Mouse (Mus musculus) heart, adult 9 months (tissue): Measurements from ENCODE around the gene Fgfr2.

Experiments used
- DNase-seq, 2 experiments: peaks; one replicate each; pipeline ENCODE4 v3.0.0; 2022; ENCODE audit warnings: low spot score in 2 of 2

The Fgfr2 gene

DNA sequence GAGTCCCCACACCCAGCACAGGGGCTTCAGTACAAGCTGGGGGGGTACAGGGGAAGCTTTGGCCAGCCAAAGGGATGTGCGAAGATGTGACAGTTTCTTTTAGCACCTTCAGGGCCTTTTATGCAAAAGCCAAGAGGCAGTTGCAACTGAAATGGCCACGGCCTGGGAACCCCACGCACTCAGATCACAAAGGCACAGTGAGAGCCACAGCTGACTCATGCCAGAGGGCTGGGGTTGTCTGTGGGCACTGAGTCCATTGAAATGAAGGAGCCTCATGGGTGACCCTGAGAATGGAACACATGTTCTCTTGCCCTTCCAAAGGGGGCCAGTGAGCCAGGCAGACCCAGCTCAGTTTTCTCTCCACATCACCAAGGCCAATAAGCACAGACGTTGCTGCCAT, 114.5 kb downstream of the Fgfr2 start:
- DNase-seq = no peak

DNA sequence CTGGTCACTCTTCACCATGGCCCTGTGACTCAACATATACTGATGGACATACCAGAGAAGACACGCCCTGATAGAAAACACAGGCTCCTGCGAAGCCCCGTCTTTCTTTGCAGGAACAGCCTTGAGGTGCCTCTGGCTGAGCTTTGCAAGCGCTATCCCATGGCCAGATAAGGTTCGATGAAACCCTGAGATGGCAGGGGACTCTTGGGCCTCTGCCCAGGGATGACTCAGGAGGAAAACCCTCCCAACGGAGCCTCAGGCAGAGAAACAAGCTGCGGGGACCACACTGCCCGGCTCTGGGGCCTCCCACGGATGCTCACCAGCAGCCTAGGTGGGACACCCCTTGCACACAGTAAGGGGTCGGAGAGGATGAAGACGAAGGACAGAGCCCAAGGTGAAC, 115.8 kb downstream of the Fgfr2 start:
- peak in 1 of 2 experiments; percentile 27 for DNase-seq

GRCm38 (mm10) chr7:133005772-133006171, 117.4 kb downstream of the Fgfr2 start:
- no peak for DNase-seq

GRCm38 (mm10) chr7:133003421-133003820, 119.7 kb downstream of the Fgfr2 start:
- peak; percentile 76 to 82 for DNase-seq

DNA sequence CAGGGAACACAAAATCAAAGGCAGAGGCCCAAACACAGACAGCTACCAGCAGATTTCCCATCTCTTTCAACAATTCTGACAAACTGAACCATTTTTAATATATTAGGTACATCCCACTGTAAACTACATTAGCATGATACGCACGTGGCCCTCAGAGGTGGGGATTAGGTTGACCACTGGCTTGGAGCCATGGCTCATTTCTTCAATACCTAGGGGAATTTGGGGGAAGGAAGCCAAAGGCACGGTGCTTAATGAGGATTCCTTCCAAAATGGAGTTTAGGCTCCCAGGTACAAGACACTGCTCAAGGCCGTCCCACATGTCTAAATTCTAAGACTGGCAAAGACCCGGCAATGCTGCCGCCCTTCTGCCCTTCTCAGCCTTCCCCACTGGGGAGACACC, 120.9 kb downstream of the Fgfr2 start:
- no peak for DNase-seq

GRCm38 (mm10) chr7:133001388-133001787, 121.8 kb downstream of the Fgfr2 start:
- DNase-seq = no peak

DNA sequence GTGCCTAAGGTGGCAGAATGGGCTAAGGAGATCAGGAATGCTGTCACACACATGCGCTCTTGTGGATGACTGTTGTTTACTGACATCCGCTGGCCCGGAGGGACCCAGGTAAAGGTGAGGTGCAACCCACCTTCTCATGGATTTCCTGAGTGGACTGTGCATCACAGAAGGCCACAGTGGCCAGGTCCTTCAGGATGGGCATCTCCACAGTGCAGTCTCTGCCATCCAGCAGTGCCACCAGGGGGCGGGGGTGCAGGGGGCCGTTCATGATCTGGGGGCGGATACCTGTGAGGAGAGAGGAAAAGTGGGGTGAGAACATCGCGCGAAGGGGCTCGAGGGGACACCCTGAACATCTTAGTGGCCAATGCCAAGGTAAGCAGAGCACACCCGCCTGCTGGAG, 124.1 kb downstream of the Fgfr2 start:
- no peak for DNase-seq

DNA sequence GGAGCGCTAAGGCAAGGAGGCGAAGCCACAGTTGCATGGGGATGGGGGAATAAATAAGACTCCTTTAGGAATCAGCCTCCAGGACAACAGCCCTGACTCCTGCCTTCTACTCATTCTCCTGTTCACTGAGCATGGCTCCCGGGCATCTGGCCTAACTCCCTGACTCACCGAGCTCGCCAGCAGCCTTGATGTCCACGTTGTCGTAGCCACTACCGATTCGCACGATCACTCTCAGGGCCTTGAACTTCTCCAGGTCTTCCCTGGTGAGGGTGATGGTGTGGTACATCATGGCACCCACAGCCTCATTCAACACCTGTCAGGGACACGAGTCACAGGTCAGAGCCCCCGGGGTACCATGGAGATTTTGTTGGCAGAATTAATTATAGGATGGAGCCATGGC, 124.5 kb downstream of the Fgfr2 start:
- no peak for DNase-seq

GRCm38 (mm10) chr7:132996391-132996790, 126.8 kb downstream of the Fgfr2 start:
- DNase-seq = no peak

DNA sequence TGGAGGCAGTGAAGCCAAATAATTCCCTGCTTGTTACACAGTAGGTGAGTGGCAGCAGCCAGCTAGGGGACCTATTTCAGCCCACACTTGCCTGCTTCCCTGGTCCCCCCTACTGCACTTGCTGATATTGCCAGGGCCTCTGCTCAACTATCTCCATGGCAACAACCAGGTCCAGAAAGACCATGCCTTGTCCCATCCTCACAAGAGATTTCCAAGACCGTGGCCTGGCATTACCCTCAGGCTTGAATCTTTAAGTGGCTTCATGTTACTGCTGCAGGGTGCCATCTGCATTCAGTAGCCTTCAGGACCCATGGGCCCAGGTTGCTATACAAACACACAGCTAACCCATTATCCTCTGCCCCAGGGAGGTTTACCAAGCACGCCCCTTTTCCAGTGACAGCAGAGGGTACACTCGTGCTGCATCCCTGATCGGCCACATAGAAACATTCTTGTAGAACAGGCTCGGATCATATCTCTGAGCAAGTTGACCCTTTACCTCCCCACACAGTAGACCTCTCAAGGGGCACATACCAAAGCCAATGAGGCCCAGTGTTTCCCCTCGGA, 128.4 kb downstream of the Fgfr2 start:
- DNase-seq = no peak

GRCm38 (mm10) chr7:132994120-132994519, 129.0 kb downstream of the Fgfr2 start:
- DNase-seq = no peak

DNA sequence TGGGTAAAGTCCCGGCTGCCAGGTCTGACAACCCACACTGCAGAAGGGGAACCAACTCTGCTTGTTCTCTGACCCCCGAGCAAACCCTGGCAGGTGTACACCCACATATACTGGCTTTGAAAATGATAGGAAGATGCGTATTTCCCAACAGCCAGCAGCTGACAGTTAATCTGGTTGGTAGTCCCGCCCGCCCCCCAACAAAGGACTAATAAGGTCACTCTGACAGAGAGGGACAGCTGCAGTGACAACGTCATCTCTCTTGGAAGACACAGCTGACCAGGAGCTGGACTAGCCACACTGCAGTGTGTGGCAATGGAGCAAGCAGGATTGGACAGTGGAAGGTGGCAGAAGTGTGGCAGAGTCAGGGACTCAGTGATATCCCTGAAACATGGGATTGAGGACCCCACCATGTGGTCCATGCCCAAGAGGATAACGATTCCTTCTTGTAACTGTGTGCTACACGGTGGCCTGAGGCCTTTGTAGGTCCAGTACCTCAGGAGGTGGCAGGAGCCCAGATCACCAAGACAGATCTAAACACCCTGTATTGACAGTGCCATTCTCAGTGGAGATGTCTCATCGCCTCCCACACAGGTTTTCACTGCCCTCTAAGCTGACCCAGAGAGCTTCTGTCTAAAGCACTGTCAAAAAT, 130.1 kb downstream of the Fgfr2 start:
- DNase-seq = no peak

- DNase-seq = no peak
Observed at GRCm38 (mm10) chr7:132991240-132991900, 131.8 kb downstream of the Fgfr2 start.

DNA sequence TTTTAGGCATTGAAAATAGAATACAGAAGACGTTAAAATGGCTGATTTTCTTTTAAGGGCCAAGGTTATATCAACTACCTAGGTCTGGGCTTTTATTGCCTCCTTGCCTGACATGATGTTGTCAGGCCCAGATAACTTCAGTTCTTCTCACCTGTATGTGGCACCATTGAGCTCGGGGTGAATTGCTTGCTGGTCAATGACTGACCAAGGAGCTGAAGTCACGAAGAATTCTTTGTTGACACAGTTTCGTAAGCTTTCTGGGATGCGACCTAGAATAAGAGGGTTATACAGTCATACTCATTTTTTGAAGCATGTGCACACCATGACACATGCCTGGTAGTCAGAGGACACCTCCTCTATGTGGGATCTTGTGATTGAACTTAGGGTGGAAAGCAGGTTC, 133.3 kb downstream of the Fgfr2 start:
- DNase-seq = no peak

- no peak for DNase-seq
Observed at GRCm38 (mm10) chr7:132982639-132983038, 140.5 kb downstream of the Fgfr2 start.

DNA sequence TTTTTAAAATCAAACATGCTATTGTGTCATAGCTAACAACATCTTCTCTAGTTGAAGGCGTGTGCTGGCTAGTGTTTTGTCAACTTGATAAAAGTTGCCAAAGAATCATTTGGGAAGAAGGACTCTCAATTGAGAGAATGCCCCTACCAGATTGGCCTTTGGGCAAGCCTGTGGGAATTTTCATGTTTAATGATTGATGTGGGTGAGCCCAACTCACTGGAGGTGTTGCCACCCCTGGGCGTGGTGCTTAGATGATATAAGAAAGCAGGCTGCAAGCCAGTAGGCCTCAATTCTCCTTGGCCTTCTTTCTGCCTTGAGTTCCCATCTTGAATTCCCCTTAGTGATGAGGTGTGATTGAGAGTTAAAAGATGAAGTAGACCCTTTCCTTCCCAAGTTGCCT, 145.2 kb downstream of the Fgfr2 start:
- no peak for DNase-seq

DNA sequence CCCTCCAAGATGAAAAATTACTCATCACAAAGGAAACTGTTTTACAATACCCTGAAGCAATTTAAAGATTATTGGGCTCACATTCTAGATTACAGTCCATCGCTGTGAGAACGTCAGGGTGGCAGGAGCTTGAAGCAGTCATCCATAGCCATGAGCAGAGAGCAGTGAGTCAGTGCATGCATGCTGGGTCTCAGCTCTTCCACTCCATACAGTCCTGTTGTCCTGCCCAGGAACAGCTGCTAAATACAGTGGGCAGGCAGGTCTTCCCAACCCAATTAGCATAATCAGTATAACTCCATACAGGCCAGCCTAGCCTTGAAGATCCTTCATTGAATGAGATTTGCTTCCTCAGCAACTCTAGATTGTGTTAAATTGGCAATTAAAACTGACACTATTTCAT, 147.1 kb downstream of the Fgfr2 start:
- no peak for DNase-seq

- DNase-seq = no peak
Observed at GRCm38 (mm10) chr7:132972079-132972478, 151.1 kb downstream of the Fgfr2 start.

DNA sequence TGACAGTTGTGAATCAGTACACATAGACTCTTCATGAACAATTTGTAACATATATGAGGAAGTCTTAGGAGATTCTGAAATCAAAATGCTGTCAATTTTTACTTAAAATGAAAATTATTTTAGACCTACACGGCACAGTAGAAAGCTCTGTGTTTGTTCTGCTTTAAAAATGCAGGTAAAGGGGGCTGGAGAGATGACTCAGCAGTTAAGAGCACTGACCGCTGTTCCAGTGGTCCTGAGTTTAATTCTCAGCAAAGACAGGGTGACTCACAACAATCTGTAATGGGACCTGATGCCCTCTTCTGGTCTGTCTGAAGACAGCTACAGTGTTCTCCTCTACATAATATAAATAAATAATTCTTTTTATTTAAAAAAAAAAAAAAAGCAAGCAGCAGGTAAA, 157.4 kb downstream of the Fgfr2 start:
- DNase-seq = no peak

DNA sequence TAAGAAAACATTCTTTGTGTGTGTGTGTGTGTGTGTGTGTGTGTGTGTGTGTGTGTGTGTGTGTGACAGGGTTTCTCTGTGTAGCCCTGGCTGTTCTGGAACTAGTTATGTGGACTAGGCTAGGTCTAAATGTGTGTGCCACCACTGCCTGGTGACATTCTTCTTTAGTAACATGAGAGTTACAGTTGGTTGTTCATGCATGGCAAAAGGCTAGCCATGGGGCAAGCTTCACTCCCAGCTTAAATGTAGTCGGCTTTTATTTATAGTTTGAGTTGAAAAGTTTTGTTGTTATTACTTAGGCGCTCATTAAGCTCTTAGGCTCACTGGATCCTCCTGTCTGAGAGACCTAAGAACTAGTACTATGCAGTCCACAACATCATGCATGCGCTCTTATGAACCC, 158.8 kb downstream of the Fgfr2 start:
- DNase-seq = no peak

DNA sequence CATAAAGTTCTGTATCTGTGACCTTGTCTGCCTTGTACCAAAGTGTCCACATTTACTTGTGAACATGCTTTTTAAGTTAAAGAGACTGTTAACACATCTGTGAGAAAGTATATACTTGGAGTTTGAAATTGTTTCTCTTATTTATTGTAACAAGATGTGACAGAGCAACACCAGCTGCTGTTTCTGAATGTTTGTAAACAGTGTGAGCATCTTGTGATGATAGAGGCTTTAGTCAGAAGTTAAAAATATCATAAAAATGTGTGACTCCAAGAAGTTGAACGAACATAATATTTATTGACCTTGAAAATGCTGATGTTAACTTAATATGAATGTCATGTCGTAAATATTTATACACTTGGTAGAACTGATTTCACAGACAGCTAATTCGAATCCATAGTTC, 172.5 kb downstream of the Fgfr2 start:
- no peak for DNase-seq

- no peak for DNase-seq
Observed at GRCm38 (mm10) chr7:132949968-132950367, 173.2 kb downstream of the Fgfr2 start.

GRCm38 (mm10) chr7:132940569-132940968, 182.6 kb downstream of the Fgfr2 start:
- DNase-seq = no peak
